Mouse (Mus musculus) thymus, postnatal 14 days (tissue): ENCODE measurements around the gene Pcdh10.
A peak's percentile ranks its signal among the peaks of the same experiment; 100 is the strongest.

Experiments
- DNase-seq: peaks from one replicate; pipeline ENCODE4 v3.0.0; 2021

Gene Pcdh10

GRCm38 (mm10) chr3:45378145-45378544 is at the start of gene Pcdh10:
Gene Pcdh10, plus strand, starts transcription at chr3:45378398.
- DNase-seq = peak; percentile 22

GRCm38 (mm10) chr3:45355919-45356318 is 22.3 kb upstream of the Pcdh10 start:
- no peak for DNase-seq

- no peak for DNase-seq
Measured at GRCm38 (mm10) chr3:45368952-45369351, 9.2 kb upstream of the Pcdh10 start.

- DNase-seq = no peak
Measured at GRCm38 (mm10) chr3:45375761-45376500, 2.3 kb upstream of the Pcdh10 start.

GRCm38 (mm10) chr3:45376501-45377390 is 1.5 kb upstream of the Pcdh10 start:
- DNase-seq = no peak

- no peak for DNase-seq
Measured at GRCm38 (mm10) chr3:45377391-45377998, 703 bp upstream of the Pcdh10 start.

GRCm38 (mm10) chr3:45379541-45379971 is 1.4 kb downstream of the Pcdh10 start:
- DNase-seq = no peak

GRCm38 (mm10) chr3:45379972-45380761 is 2.0 kb downstream of the Pcdh10 start:
- DNase-seq = no peak

GRCm38 (mm10) chr3:45380811-45381761 is 2.9 kb downstream of the Pcdh10 start:
- DNase-seq = no peak

GRCm38 (mm10) chr3:45382032-45382755 is 4.0 kb downstream of the Pcdh10 start:
- DNase-seq = no peak

- no peak for DNase-seq
Measured at GRCm38 (mm10) chr3:45383831-45384230, 5.6 kb downstream of the Pcdh10 start.

- no peak for DNase-seq
Measured at GRCm38 (mm10) chr3:45385028-45385427, 6.8 kb downstream of the Pcdh10 start.

GRCm38 (mm10) chr3:45385451-45385850 is 7.3 kb downstream of the Pcdh10 start:
- no peak for DNase-seq

- no peak for DNase-seq
Measured at GRCm38 (mm10) chr3:45386512-45386911, 8.3 kb downstream of the Pcdh10 start.

- no peak for DNase-seq
Measured at GRCm38 (mm10) chr3:45397101-45397500, 18.9 kb downstream of the Pcdh10 start.

- no peak for DNase-seq
Measured at GRCm38 (mm10) chr3:45403239-45403638, 25.0 kb downstream of the Pcdh10 start.

GRCm38 (mm10) chr3:45431691-45432090 is 53.5 kb downstream of the Pcdh10 start:
- DNase-seq = no peak

- DNase-seq = no peak
Measured at GRCm38 (mm10) chr3:45432172-45432765, 54.1 kb downstream of the Pcdh10 start.
